Mouse (Mus musculus): ENCODE results near the gene Ankar. TPM values are rescaled to one million over a fixed set of nuclear protein-coding genes. Genes with fewer than 3 reads are reported as not detected.

Ankar gene
- polyA plus RNA-seq (2012), result not detected in 2 replicates

- Histone ChIP-seq H3K27me3 (ENCODE audit: control insufficient read depth) (no peaks in the 10 kb centered on the region), H3K9me3 (ENCODE audit: control insufficient read depth, low read length) (no peaks in the 10 kb centered on the region), H3K4me1 (ENCODE audit: control insufficient read depth) (no peaks in the 10 kb centered on the region), H3K4me3 (replicated peaks) (no peak within 1 kb of the TSS), H3K36me3 (ENCODE audit: control insufficient read depth) (no peaks in the 10 kb centered on the region)
- no peak for TF ChIP-seq TAL1 (IDR thresholded peaks at IDR 0.05; ENCODE audit: low read length)
- no peak for TF ChIP-seq GATA1 (IDR thresholded peaks at IDR 0.05; ENCODE audit: low read length)
Observed at GRCm38 (mm10) chr1:72700479-72700878, at the start of gene Ankar. Gene Ankar, minus strand, starts transcription at chr1:72700579.

GRCm38 (mm10) chr1:72746382-72746781, 46.0 kb upstream of the Ankar start:
- Histone ChIP-seq H3K36me3 (ENCODE audit: control insufficient read depth) (no peaks in the 10 kb centered on the region), H3K27me3 (ENCODE audit: control insufficient read depth) (peaks cover 10% of the 10 kb centered on the region), H3K4me1 (ENCODE audit: control insufficient read depth) (peaks cover 17% of the 10 kb centered on the region), H3K9me3 (ENCODE audit: control insufficient read depth, low read length) (no peaks in the 10 kb centered on the region), H3K4me3 (replicated peaks) (no peak overlapping the region)
- no peak for TF ChIP-seq TAL1 (IDR thresholded peaks at IDR 0.05; ENCODE audit: low read length)
- TF ChIP-seq GATA1 (IDR thresholded peaks at IDR 0.05; ENCODE audit: low read length), result no peak

GRCm38 (mm10) chr1:72744816-72745506, 44.6 kb upstream of the Ankar start:
- Histone ChIP-seq H3K27me3 (ENCODE audit: control insufficient read depth) (peaks cover 10% of the 10 kb centered on the region), H3K36me3 (ENCODE audit: control insufficient read depth) (no peaks in the 10 kb centered on the region), H3K4me1 (ENCODE audit: control insufficient read depth) (peaks cover 3% of the 10 kb centered on the region), H3K9me3 (ENCODE audit: control insufficient read depth, low read length) (no peaks in the 10 kb centered on the region), H3K4me3 (replicated peaks) (no peak overlapping the region)
- TF ChIP-seq GATA1 (IDR thresholded peaks at IDR 0.05; ENCODE audit: low read length) (no peak), TAL1 (IDR thresholded peaks at IDR 0.05; ENCODE audit: low read length) (no peak)

GRCm38 (mm10) chr1:72741406-72741805, 41.0 kb upstream of the Ankar start:
- H3K36me3 ChIP-seq (ENCODE audit: control insufficient read depth), result no peaks in the 10 kb centered on the region
- H3K4me3 ChIP-seq (replicated peaks), result no peak overlapping the region
- no peak for TF ChIP-seq GATA1 (IDR thresholded peaks at IDR 0.05; ENCODE audit: low read length)
- no peak for TF ChIP-seq TAL1 (IDR thresholded peaks at IDR 0.05; ENCODE audit: low read length)
- H3K4me1 ChIP-seq (ENCODE audit: control insufficient read depth), result no peaks in the 10 kb centered on the region
- no peaks in the 10 kb centered on the region for H3K9me3 ChIP-seq (ENCODE audit: control insufficient read depth, low read length)
- H3K27me3 ChIP-seq (ENCODE audit: control insufficient read depth), result peaks cover 12% of the 10 kb centered on the region

- Histone ChIP-seq H3K27me3 (ENCODE audit: control insufficient read depth) (peaks cover 8% of the 10 kb centered on the region; the same call in 1 of the 2 replicates), H3K36me3 (ENCODE audit: control insufficient read depth) (no peaks in the 10 kb centered on the region), H3K4me3 (replicated peaks) (no peak overlapping the region)
Observed at GRCm38 (mm10) chr1:72739681-72740063, 39.3 kb upstream of the Ankar start.

GRCm38 (mm10) chr1:72738946-72739680, 38.7 kb upstream of the Ankar start:
- Histone ChIP-seq H3K9me3 (ENCODE audit: control insufficient read depth, low read length) (no peaks in the 10 kb centered on the region), H3K4me1 (ENCODE audit: control insufficient read depth) (no peaks in the 10 kb centered on the region), H3K36me3 (ENCODE audit: control insufficient read depth) (no peaks in the 10 kb centered on the region), H3K27me3 (ENCODE audit: control insufficient read depth) (peaks cover 8% of the 10 kb centered on the region; the same call in 1 of the 2 replicates), H3K4me3 (replicated peaks) (no peak overlapping the region)
- no peak for TF ChIP-seq TAL1 (IDR thresholded peaks at IDR 0.05; ENCODE audit: low read length)
- no peak for TF ChIP-seq GATA1 (IDR thresholded peaks at IDR 0.05; ENCODE audit: low read length)

More at GRCm38 (mm10) chr1:72739681-72740063, 39.3 kb upstream of the Ankar start:
- H3K4me1 ChIP-seq (ENCODE audit: control insufficient read depth), result no peaks in the 10 kb centered on the region
- no peak for TF ChIP-seq TAL1 (IDR thresholded peaks at IDR 0.05; ENCODE audit: low read length)
- TF ChIP-seq GATA1 (IDR thresholded peaks at IDR 0.05; ENCODE audit: low read length), result no peak
- no peaks in the 10 kb centered on the region for H3K9me3 ChIP-seq (ENCODE audit: control insufficient read depth, low read length)

- Histone ChIP-seq H3K4me3 (replicated peaks) (no peak overlapping the region), H3K27me3 (ENCODE audit: control insufficient read depth) (peaks cover 6% of the 10 kb centered on the region; the same call in 1 of the 2 replicates), H3K36me3 (ENCODE audit: control insufficient read depth) (no peaks in the 10 kb centered on the region), H3K9me3 (ENCODE audit: control insufficient read depth, low read length) (no peaks in the 10 kb centered on the region), H3K4me1 (ENCODE audit: control insufficient read depth) (no peaks in the 10 kb centered on the region)
- TF ChIP-seq GATA1 (IDR thresholded peaks at IDR 0.05; ENCODE audit: low read length) (no peak), TAL1 (IDR thresholded peaks at IDR 0.05; ENCODE audit: low read length) (no peak)
Observed at GRCm38 (mm10) chr1:72736397-72737125, 36.2 kb upstream of the Ankar start.

GRCm38 (mm10) chr1:72733191-72733691, 32.9 kb upstream of the Ankar start:
- Histone ChIP-seq H3K36me3 (ENCODE audit: control insufficient read depth) (no peaks in the 10 kb centered on the region), H3K4me3 (replicated peaks) (no peak overlapping the region), H3K9me3 (ENCODE audit: control insufficient read depth, low read length) (no peaks in the 10 kb centered on the region), H3K27me3 (ENCODE audit: control insufficient read depth) (peaks cover 6% of the 10 kb centered on the region; the same call in 1 of the 2 replicates), H3K4me1 (ENCODE audit: control insufficient read depth) (no peaks in the 10 kb centered on the region)
- TF ChIP-seq GATA1 (IDR thresholded peaks at IDR 0.05; ENCODE audit: low read length) (no peak), TAL1 (IDR thresholded peaks at IDR 0.05; ENCODE audit: low read length) (no peak)

Data from erythroblast, embryonic 14.5 days (primary cell).